7 mouse cellular contexts compared by ENCODE assay signal in genomic region chr11:69846198-69846680, GRCm38 (mm10). TPM values are rescaled to one million over a fixed set of nuclear protein-coding genes. Genes with fewer than 3 reads are reported as not detected.
A peak's percentile ranks its signal among the peaks of the same experiment; 100 is the strongest.
DNase-seq lines count a peak whose midpoint lies in the region; ATAC-seq and TF ChIP-seq lines count a peak whose summit lies in the region.

TSS of gene Plscr3 (plus strand) at chr11:69846376.

- peak; percentile 90 for DNase-seq in adrenal gland, adult 8-10 months
- DNase-seq in embryo, embryonic 9.5 days (ENCODE audit: extremely low spot score): peak; percentile 96
- DNase-seq in gonadal fat pad, adult 2 months (ENCODE audit: low read depth): peak; percentile 24
- peak; percentile 97 for DNase-seq in left cerebral cortex, postnatal 4 days

- H3K9ac ChIP-seq in intestine, postnatal 0 days (ENCODE audit: low read depth, low read length): peak within 1 kb of the TSS; percentile 76
- H3K9ac ChIP-seq in midbrain, embryonic 12.5 days (replicated peaks): peak within 1 kb of the TSS; percentile 84

- H3K9me3 ChIP-seq in intestine, postnatal 0 days (ENCODE audit: control insufficient read depth): no peaks in the 10 kb centered on the region
- no peaks in the 10 kb centered on the region for H3K9me3 ChIP-seq in midbrain, embryonic 12.5 days

- H3K4me1 ChIP-seq in intestine, postnatal 0 days (replicated peaks; ENCODE audit: control insufficient read depth, insufficient read depth, low read length): peaks cover 14% of the 10 kb centered on the region
- peaks cover 32% of the 10 kb centered on the region for H3K4me1 ChIP-seq in midbrain, embryonic 12.5 days
- peaks cover 15% of the 10 kb centered on the region for H3K4me1 ChIP-seq in small intestine, adult 2 months (ENCODE audit: control insufficient read depth, insufficient read depth, insufficient read length, low read length)

- intact Hi-C loops in left cerebral cortex, postnatal 4 days (cut with DNase I): no loop called here

- H3K4me2 ChIP-seq in intestine, postnatal 0 days (replicated peaks; ENCODE audit: low read depth): peak within 1 kb of the TSS; percentile 86
- peak within 1 kb of the TSS; percentile 70 for H3K4me2 ChIP-seq in midbrain, embryonic 12.5 days (replicated peaks)

- no peaks in the 10 kb centered on the region for H3K27me3 ChIP-seq in intestine, postnatal 0 days (replicated peaks; ENCODE audit: control insufficient read depth, insufficient read depth, low read length)
- no peaks in the 10 kb centered on the region for H3K27me3 ChIP-seq in midbrain, embryonic 12.5 days
- no peaks in the 10 kb centered on the region for H3K27me3 ChIP-seq in small intestine, adult 2 months (ENCODE audit: control insufficient read depth, insufficient read depth, low read length)

- ATAC-seq in intestine, postnatal 0 days: peak; percentile 94
- peak; percentile 94 for ATAC-seq in midbrain, embryonic 12.5 days (ENCODE audit: low FRiP score, low read depth)

- under 1% methylated on average over 36 of the region's 38 CpGs for WGBS in intestine, postnatal 0 days
- 1% methylated on average over 33 of the region's 38 CpGs for WGBS in midbrain, embryonic 12.5 days
- WGBS in small intestine, adult 2 months: under 1% methylated on average over 38 of the region's 38 CpGs

- H3K36me3 ChIP-seq in intestine, postnatal 0 days (ENCODE audit: control insufficient read depth, insufficient read depth): peaks cover 28% of the 10 kb centered on the region
- peaks cover 35% of the 10 kb centered on the region for H3K36me3 ChIP-seq in midbrain, embryonic 12.5 days
- H3K36me3 ChIP-seq in small intestine, adult 2 months (ENCODE audit: control insufficient read depth, insufficient read depth, low read length): peaks cover 16% of the 10 kb centered on the region

- peak within 1 kb of the TSS; percentile 97 for H3K27ac ChIP-seq in intestine, postnatal 0 days (ENCODE audit: low read depth, low read length)
- peak within 1 kb of the TSS; percentile 95 for H3K27ac ChIP-seq in midbrain, embryonic 12.5 days (replicated peaks)
- peak within 1 kb of the TSS; percentile 85 for H3K27ac ChIP-seq in small intestine, adult 2 months (ENCODE audit: insufficient read depth, low read depth, low read length)

- H3K4me3 ChIP-seq in intestine, postnatal 0 days (ENCODE audit: low read depth, low read length): peak within 1 kb of the TSS; percentile 79
- H3K4me3 ChIP-seq in midbrain, embryonic 12.5 days: peak within 1 kb of the TSS; percentile 75
- H3K4me3 ChIP-seq in small intestine, adult 2 months (ENCODE audit: low read depth, low read length): peak within 1 kb of the TSS; percentile 64

- peak; percentile 9; the same call in 1 of the 2 replicates for TF ChIP-seq CTCF in intestine, postnatal 0 days (IDR thresholded peaks at IDR 0.05; ENCODE audit: low read depth)
- TF ChIP-seq CTCF in small intestine, adult 2 months (IDR thresholded peaks at IDR 0.05; ENCODE audit: extremely low read depth, insufficient read length, insufficient replicate concordance, low read depth, low read length): no peak

- TF ChIP-seq POLR2A in small intestine, adult 2 months (IDR thresholded peaks at IDR 0.05; ENCODE audit: low read depth, low read length): peak; percentile 92

RNA-seq across cellular contexts. Expression of gene Plscr3, which starts in this region (rescaled TPM):
- 10 to 100 TPM; 40.2 to 69.1 (median 62.1) TPM for total RNA-seq in adrenal gland, adult 8-10 months (2022)
- 60.4 and 66.9 TPM in 2 replicates for polyA plus RNA-seq in gonadal fat pad, adult 2 months (2012; rRNA removed)
- polyA plus RNA-seq in intestine, postnatal 0 days (2015; fragmentation: Nextera tagmentation; extraction: Ambion mirVana): 42.0 and 44.8 TPM in 2 replicates
- 10 to 100 TPM; 46.2 to 52.1 TPM for total RNA-seq in left cerebral cortex, postnatal 4 days (2021)
- polyA plus RNA-seq in midbrain, embryonic 12.5 days (2016; fragmentation: Nextera tagmentation; extraction: Ambion mirVana): 62.9 and 70.1 TPM in 2 replicates
- 14.6 and 29.3 TPM in 2 replicates for polyA plus RNA-seq in small intestine, adult 2 months (2012; rRNA removed)

Comparison
In these comparisons a context has a peak if more than half of its experiments do, and no peak if none do; other contexts are left out.
1. Peak in every context shown above with its lines: DNase-seq, ATAC-seq, H3K4me3 ChIP-seq and H3K27ac ChIP-seq.
2. DNase-seq: peak in every context shown above with its lines; median percentile 97 in left cerebral cortex, postnatal 4 days; 96 in embryo, embryonic 9.5 days; 90 in adrenal gland, adult 8-10 months; 24 in gonadal fat pad, adult 2 months.